Mouse (Mus musculus) stomach, postnatal 0 days (tissue): ENCODE measurements around the gene Neurl4.

ENCODE experiments used
- CTCF ChIP-seq: IDR thresholded peaks from 2 replicates; pipeline ENCODE4 v1.5.1; 2016; ENCODE audit warnings: antibody characterized with exemption, low read depth, mild to moderate bottlenecking, moderate library complexity
- EP300 ChIP-seq: optimal IDR thresholded peaks from 2 replicates; pipeline ENCODE3; 2016; ENCODE audit warnings: antibody characterized with exemption

DNA sequence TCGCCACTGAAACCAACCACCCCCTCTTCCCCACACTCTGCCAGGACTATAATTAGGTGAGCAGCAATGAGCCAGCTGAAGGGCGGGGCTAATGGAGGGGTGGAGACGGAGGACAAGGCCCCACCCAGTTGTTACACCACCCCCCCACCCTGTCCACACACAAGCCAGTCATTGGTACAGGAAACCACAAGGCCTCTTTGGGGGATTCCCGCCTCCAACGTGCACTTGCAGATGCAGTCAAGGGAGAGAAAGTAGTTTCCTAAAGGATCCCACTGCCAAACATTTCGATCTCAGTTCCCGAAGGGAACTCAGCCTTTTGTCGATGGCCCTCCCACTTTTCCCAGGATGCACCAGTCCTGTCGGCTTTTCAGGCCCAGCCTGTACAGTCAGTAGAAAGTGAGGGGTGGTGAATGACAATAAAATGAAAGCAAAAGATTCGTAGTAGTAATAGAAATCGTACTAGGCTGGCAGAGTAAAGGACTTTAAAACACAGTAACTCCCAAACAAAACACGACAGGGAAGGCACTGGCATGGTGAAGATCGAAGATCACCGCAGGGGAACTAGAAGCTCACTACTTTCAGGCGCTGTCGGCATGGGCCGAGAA is 18.9 kb downstream of the Neurl4 start:
- TF ChIP-seq CTCF (no peak), EP300 (no peak)
